In genomic region chr6:116673471-116674282, GRCm38 (mm10) we compare ENCODE assay signal across 8 mouse cellular contexts. TPM values are rescaled to one million over a fixed set of nuclear protein-coding genes. Genes with fewer than 3 reads are reported as not detected.
A peak's percentile ranks its signal among the peaks of the same experiment; 100 is the strongest.
DNase-seq lines count a peak whose midpoint lies in the region; ATAC-seq and TF ChIP-seq lines count a peak whose summit lies in the region.

Gene Rassf4, minus strand, starts transcription at chr6:116673952.

- H3K9me3 ChIP-seq in forebrain, embryonic 12.5 days = no peaks in the 10 kb centered on the region
- no peaks in the 10 kb centered on the region for H3K9me3 ChIP-seq in heart, embryonic 15.5 days (replicated peaks)
- no peaks in the 10 kb centered on the region for H3K9me3 ChIP-seq in liver, embryonic 12.5 days (replicated peaks)

- H3K79me2 ChIP-seq in myocyte (ENCODE audit: control insufficient read depth, insufficient read depth) = no peaks in the 10 kb centered on the region

- DNase-seq in B cell, adult 2 months = peak; percentile 92 to 93
- DNase-seq in c-Kit-positive CD71-positive TER-119-negative erythroid progenitor cells, embryonic 14.5 days (ENCODE audit: low read depth) = peak; percentile 50
- peak; percentile 83 for DNase-seq in kidney, postnatal 14 days
- peak; percentile 88 to 91 for DNase-seq in spleen, postnatal 4 days (ENCODE audit: low spot score in 2 of 2)

- peak within 1 kb of the TSS; percentile 65; the same call in 1 of the 2 replicates for H3K27ac ChIP-seq in forebrain, embryonic 12.5 days
- H3K27ac ChIP-seq in heart, embryonic 15.5 days = peak within 1 kb of the TSS; percentile 78
- H3K27ac ChIP-seq in liver, embryonic 12.5 days = no peak within 1 kb of the TSS; the same call in 1 of the 2 replicates

- peak; percentile 89 for ATAC-seq in forebrain, embryonic 12.5 days (ENCODE audit: low FRiP score)
- ATAC-seq in heart, embryonic 15.5 days (replicated peaks; ENCODE audit: insufficient number of reproducible peaks, insufficient read depth, low FRiP score, low read depth) = peak; percentile 83
- peak; percentile 95 for ATAC-seq in liver, embryonic 12.5 days

- peak within 1 kb of the TSS; percentile 82 for H3K4me2 ChIP-seq in forebrain, embryonic 12.5 days
- H3K4me2 ChIP-seq in heart, embryonic 15.5 days = peak within 1 kb of the TSS; percentile 94
- H3K4me2 ChIP-seq in liver, embryonic 12.5 days = peak within 1 kb of the TSS; percentile 85
- peak within 1 kb of the TSS; percentile 75 for H3K4me2 ChIP-seq in myocyte (ENCODE audit: low read depth)

- H3K9ac ChIP-seq in forebrain, embryonic 12.5 days = peak within 1 kb of the TSS; percentile 59
- H3K9ac ChIP-seq in heart, embryonic 15.5 days = peak within 1 kb of the TSS; percentile 58
- peak within 1 kb of the TSS; percentile 25; the same call in 1 of the 2 replicates for H3K9ac ChIP-seq in liver, embryonic 12.5 days

- under 1% methylated on average over 43 of the region's 44 CpGs for WGBS in forebrain, embryonic 12.5 days
- under 1% methylated on average over 44 of the region's 44 CpGs for WGBS in heart, embryonic 15.5 days
- WGBS in liver, embryonic 12.5 days (ENCODE audit: insufficient replicate concordance) = under 1% methylated on average over 44 of the region's 44 CpGs

- peaks cover 58% of the 10 kb centered on the region for H3K4me1 ChIP-seq in forebrain, embryonic 12.5 days
- H3K4me1 ChIP-seq in heart, embryonic 15.5 days (replicated peaks) = peaks cover 55% of the 10 kb centered on the region
- peaks cover 32% of the 10 kb centered on the region for H3K4me1 ChIP-seq in liver, embryonic 12.5 days

- H3ac ChIP-seq in myocyte (ENCODE audit: control insufficient read depth, insufficient read length) = no peak within 1 kb of the TSS

- peaks cover 14% of the 10 kb centered on the region; the same call in 1 of the 2 replicates for H3K27me3 ChIP-seq in forebrain, embryonic 12.5 days
- H3K27me3 ChIP-seq in heart, embryonic 15.5 days = no peaks in the 10 kb centered on the region
- peaks cover 24% of the 10 kb centered on the region for H3K27me3 ChIP-seq in liver, embryonic 12.5 days (replicated peaks)
- no peaks in the 10 kb centered on the region for H3K27me3 ChIP-seq in myocyte (ENCODE audit: control insufficient read depth, insufficient read depth, insufficient read length)

- TF ChIP-seq POLR2A in myocyte (IDR thresholded peaks at IDR 0.05; ENCODE audit: insufficient read length, low read depth) = no peak

- no peaks in the 10 kb centered on the region for H3K36me3 ChIP-seq in forebrain, embryonic 12.5 days (replicated peaks)
- no peaks in the 10 kb centered on the region for H3K36me3 ChIP-seq in heart, embryonic 15.5 days
- H3K36me3 ChIP-seq in liver, embryonic 12.5 days = no peaks in the 10 kb centered on the region
- H3K36me3 ChIP-seq in myocyte (ENCODE audit: control insufficient read depth, insufficient read depth) = no peaks in the 10 kb centered on the region

- peak within 1 kb of the TSS; percentile 54 for H3K4me3 ChIP-seq in forebrain, embryonic 12.5 days (replicated peaks)
- peak within 1 kb of the TSS; percentile 59 for H3K4me3 ChIP-seq in heart, embryonic 15.5 days
- H3K4me3 ChIP-seq in liver, embryonic 12.5 days = peak within 1 kb of the TSS; percentile 53
- no peak within 1 kb of the TSS for H3K4me3 ChIP-seq in myocyte

TF ChIP-seq in myocyte, 11 proteins besides CTCF, POLR2A, EP300 and RAD21:
- TF ChIP-seq CEBPB (IDR thresholded peaks at IDR 0.05; ENCODE audit: insufficient read depth, poor library complexity, severe bottlenecking) (no peak), POLR2AphosphoS2 (IDR thresholded peaks at IDR 0.05; ENCODE audit: insufficient read length, low read depth) (no peak), TCF3 (IDR thresholded peaks at IDR 0.05; ENCODE audit: insufficient read length, low read depth) (no peak)

RNA-seq across cellular contexts. Expression of gene Rassf4, which starts in this region (rescaled TPM):
- polyA plus RNA-seq in forebrain, embryonic 12.5 days (2016; fragmentation: Nextera tagmentation; extraction: Ambion mirVana) = 17.1 and 19.9 TPM in 2 replicates
- polyA plus RNA-seq in heart, embryonic 15.5 days (2015; fragmentation: Nextera tagmentation; extraction: Ambion mirVana) = 6.5 and 7.3 TPM in 2 replicates
- polyA plus RNA-seq in liver, embryonic 12.5 days (2016; fragmentation: Nextera tagmentation; extraction: Ambion mirVana) = 3.3 and 4.0 TPM in 2 replicates
- polyA plus RNA-seq in myocyte (2012; fragmentation: generic; extraction: Trizol) = 0.86 TPM
